Mouse (Mus musculus): ENCODE results near the gene Elf2.

The Elf2 gene

GRCm38 (mm10) chr3:51277201-51278150 lies 63.0 kb downstream of the Elf2 start:
- DNase-seq (ENCODE audit: low read depth), result peak; percentile 56

DNA sequence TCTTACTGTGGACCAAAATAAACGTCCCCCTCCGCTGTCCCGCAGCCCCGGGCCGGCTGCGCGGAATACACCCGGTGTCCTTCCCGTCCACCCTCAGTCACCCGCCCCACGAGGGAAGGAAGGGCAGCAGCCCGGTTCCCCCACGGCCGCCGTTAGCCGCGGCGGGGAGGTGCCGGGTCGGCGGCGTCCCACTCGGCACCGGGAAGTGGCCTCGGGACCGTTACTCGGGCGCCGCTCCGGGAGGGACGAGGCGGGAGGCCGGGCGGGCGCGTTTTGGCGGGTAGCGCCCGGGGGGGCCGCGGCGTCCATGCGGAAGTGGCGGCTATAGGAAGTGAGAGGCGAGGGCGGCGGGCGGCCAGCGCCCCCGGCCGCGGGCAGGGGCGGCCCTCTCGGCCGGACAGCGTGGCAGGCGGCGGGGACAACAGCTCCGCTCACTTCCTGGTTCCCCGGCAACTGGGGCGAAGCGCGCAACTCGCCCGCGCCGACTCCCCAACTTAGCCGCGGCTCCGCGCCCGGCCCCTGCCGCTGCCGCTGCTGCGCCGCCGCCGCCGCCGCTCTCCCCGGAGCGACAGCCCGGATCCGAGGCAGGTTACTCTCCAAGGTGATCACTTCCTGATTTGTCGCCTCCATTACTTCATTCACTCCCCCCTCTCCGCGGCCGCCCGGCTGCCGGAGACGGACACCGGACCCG lies 63.9 kb downstream of the Elf2 start:
- DNase-seq (ENCODE audit: low read depth), result peak; percentile 19

GRCm38 (mm10) chr3:51275956-51276398 lies 64.5 kb downstream of the Elf2 start:
- DNase-seq (ENCODE audit: low read depth), result peak; percentile 95

GRCm38 (mm10) chr3:51270069-51270817 lies 70.2 kb downstream of the Elf2 start:
- DNase-seq (ENCODE audit: low read depth), result no peak

DNA sequence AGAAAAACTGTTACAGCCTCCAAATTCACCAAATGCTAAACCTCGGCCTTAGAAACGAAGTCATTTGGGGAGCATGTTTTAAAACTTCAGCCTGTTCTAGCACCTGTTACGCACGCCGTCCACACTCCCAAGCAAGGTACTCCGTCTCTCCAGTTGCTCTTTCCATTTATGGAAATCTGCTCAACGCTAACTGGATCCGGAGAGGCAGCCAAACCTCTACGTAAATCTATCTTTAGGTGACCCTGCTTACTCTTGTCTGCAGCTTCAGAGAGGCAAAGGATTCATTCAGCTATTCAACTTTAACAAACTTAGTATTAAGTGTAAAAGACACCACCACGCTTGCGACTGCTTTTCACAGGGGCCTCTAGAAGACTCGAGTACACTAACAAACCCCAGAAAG lies 72.0 kb downstream of the Elf2 start:
- no peak for DNase-seq (ENCODE audit: low read depth)

GRCm38 (mm10) chr3:51262942-51263341 lies 77.5 kb downstream of the Elf2 start:
- DNase-seq (ENCODE audit: low read depth), result no peak

DNA sequence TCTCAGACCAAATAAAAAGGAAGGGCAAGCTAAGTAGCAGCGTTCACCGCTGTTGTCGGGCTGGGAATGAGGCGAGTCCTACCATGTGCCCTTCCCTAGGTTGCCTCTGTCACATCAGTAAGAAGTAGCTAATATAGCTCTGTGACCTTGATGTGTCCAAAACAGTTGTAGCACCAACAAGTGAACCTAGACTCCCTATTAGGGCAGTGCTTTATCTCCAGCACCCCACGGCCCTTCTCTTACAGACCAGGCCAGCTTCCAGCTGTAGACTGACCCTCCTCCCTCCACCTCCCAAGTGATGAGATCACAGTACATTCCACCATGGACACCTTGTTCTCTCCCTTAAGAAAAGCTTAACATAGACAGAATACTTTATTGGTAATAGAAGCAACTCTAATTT lies 82.4 kb downstream of the Elf2 start:
- DNase-seq (ENCODE audit: low read depth), result no peak

DNA sequence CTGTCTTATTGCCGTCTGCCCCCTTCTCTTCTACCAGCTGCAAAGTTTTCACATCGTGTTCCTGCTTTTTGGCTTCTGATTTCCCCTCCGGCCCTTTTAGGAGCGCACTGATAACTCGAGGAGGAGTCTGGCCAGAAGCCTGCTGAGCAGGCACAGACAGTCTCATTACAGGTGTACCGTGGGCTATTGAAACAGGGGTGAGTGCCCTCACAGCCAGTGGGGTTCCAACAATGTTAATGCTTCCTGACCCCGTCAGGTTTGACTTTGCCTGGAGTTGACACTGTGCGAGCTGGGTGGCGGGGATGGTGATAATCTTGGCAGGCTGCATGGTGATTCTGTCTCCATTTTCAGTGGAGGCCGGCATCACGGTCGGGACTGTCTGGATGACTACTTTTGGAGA lies 84.0 kb downstream of the Elf2 start:
- no peak for DNase-seq (ENCODE audit: low read depth)

DNA sequence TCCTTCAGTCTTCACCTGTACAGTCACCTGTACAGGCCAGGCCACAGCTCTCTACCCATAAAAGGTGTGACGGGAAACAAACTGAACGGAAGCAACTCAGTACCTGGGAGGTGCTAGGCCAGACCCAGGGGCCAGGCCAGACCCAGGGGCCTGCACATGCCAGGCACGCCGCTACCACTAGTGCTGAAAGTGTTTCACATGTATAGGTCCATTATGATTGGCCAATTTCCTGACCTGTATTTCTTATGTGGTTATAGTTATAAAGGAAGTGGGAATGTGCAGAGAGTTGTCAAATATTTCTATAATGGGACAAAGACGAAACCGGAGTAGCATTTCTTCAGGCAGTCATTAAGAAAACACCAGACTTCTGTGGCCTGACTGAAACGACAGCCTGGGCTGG lies 85.7 kb downstream of the Elf2 start:
- no peak for DNase-seq (ENCODE audit: low read depth)

DNA sequence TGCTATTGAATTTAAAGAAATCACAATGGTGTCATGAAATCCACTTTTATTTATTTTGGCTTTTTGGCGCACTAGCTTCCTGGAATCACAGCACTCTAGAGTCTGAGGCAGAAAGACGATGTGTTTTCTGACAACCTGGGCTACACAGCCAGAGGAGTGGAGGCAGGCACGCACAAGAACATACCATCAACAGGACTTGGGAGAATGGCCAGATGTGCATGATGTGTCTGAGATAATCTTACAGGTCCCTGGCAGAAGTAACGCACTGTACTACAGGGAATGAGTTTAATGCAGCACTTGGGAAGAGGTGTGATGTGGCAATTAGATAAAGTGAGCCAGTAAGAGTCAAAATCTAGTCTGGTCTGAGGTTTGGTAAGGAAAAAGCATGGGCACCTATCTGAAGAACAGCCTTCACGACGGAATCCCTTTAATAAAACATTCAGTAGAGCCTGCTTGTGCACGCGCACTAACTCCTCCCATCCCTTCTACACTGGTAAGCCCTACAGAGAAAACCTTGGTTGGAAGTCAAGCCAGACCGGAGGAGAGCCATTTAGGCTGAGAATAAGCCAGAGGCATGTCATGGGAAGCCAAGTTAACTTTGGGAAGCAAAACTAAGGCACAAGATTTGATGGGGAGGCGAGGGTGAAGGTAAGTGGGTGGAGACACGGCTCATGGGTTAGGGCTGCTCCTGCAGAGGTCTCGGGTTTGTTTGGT lies 87.6 kb downstream of the Elf2 start:
- DNase-seq (ENCODE audit: low read depth), result no peak

DNA sequence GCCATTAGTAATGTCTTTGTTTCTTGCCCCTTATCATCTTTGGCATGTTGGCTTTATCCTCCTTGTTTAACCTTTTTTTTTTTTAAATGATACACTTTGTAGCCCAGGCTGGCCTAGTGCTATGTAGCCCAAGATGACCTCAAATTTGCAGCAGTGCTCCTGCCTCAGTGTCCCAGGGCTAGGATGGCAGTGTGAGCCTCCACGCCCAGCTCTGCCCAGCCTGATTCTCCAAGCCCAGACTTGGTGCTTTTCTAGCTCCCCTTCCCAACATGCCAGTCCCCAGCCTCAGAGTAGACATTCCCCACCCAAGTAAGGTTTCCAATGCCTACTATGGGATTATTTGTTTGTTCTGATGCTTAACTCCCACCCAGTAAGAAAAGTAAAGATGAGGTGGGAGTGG lies 88.2 kb downstream of the Elf2 start:
- DNase-seq (ENCODE audit: low read depth), result no peak

- no peak for DNase-seq (ENCODE audit: low read depth)
These were observed 89.4 kb downstream of the Elf2 start for GRCm38 (mm10) chr3:51251057-51251456.

- no peak for DNase-seq (ENCODE audit: low read depth)
These were observed 90.6 kb downstream of the Elf2 start for GRCm38 (mm10) chr3:51249866-51250265.

- DNase-seq (ENCODE audit: low read depth), result no peak
These were observed 91.0 kb downstream of the Elf2 start for GRCm38 (mm10) chr3:51249460-51249859.

DNA sequence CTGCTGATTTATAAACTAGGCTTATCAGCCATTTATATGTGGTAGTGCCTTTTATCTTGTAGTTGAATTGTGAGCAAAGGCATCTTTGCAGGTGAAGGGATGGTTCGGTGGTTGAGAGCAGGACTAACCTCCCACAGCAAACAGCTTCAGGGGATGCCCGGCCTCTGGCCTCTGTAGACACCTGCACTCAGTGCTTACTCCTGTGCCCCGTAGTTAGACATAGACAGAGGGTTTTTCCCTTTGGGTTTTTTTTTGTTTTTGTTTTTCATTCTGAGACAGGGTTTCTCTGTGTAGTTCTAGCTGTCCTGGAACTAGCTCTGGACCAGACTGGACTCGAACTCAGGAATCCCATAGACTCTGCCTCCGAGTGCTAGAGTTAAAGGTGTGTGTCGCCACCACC lies 91.9 kb downstream of the Elf2 start:
- DNase-seq (ENCODE audit: low read depth), result no peak

DNA sequence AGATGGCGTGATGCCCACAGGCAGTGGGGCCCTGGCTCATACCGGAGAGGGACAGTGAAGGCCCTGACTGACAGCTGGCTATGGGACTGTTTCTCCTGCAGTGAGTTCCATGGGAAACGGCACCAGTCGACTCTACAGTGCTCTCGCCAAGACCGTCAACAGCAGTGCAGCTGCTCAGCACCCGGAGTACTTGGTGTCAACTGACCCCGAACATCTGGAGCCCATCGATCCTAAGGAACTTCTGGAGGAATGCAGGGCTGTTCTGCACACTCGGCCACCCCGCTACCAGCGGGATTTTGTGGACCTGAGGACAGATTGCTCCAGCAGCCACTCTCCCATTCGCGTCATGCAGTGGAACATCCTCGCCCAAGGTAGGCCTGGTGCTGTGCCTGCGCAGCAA lies 92.8 kb downstream of the Elf2 start:
- DNase-seq (ENCODE audit: low read depth), result no peak

- no peak for DNase-seq (ENCODE audit: low read depth)
These were observed 100.9 kb downstream of the Elf2 start for GRCm38 (mm10) chr3:51239541-51239940.

DNA sequence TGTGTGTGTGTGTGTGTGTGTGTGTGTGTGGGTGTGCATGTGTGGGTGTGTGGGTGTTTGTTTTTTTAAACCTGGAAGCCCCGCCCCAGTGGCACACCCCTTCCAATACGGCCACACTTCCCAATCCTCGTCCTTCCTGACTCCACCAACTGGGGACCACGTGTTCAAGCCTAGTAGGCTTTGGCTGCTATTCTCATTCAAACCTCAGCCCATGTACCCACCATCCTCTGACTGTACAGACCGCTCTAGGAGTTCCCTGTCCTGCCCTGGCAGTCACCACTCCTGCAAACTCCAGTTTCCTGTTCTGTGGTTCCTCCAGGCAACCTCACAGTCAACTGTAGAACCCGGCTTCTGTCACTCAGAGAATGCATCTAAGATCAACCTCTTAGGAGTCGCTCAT lies 101.9 kb downstream of the Elf2 start:
- no peak for DNase-seq (ENCODE audit: low read depth)

DNA sequence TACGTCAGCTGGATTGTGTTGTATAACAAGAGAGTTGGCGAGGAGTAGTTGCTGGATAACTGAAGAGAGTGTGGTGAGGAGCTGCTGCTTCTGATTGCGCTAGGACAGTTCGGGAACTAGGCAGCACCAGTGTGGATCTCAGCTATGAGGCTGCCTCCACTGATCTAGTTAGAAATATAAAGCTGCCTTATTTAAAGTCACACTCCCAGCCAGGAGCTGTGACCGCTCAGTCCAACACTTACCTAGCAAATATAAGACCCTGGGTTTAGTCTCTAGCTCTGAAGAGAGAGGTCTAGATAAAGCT lies 105.8 kb downstream of the Elf2 start:
- no peak for DNase-seq (ENCODE audit: low read depth)

DNA sequence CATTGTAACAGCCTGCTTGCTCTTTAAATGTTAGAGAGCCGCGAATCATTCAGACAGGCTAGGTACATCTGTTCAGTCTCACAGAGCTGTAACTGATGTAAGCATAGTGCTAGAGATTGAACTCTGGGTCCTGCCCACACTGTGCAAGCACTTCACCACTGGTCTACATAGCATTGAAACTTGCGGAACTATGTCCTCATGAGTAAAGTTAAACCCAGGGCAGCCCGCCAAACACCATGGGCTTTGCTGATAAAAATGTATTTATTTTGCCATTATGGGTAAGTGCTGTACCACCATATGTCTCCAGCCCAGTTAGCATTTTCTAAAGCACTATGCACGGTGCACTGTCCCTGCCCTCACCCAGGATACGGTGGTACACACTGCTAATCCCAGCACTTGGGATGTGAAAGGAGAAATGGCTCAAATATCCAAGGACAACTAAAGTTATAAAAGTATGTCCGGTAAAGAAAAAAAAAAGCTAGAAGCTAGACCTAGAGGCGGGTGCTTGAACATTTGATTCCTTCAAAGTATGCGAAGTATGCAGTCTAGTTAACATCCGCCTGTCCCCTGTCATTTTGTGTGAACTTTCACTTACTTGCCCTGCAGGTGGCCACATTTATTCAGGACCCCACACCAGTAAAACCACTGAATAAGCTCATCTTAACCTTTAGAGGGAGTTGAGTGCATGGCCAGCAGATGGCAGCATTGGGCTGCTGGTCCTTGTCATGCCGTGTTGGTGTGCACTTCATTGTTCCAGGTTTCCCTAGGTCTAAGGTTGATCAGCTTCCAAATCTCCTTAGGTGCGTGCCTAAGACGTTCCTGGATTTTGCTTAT lies 106.3 kb downstream of the Elf2 start:
- DNase-seq (ENCODE audit: low read depth), result peak; percentile 79

GRCm38 (mm10) chr3:51233474-51233873 lies 107.0 kb downstream of the Elf2 start:
- DNase-seq (ENCODE audit: low read depth), result no peak
